Mouse (Mus musculus) cerebellum, adult 8-10 months (tissue): ENCODE measurements around the gene Dennd1c.

Experiments
- DNase-seq: peaks from one replicate; pipeline ENCODE4 v3.0.0; 2022

Dennd1c gene

GRCm38 (mm10) chr17:57078336-57078735 lies at the start of gene Dennd1c:
TSS of gene Dennd1c (minus strand) at chr17:57078514.
- no peak for DNase-seq

GRCm38 (mm10) chr17:57125853-57126622 lies 47.7 kb upstream of the Dennd1c start:
- DNase-seq, result no peak

GRCm38 (mm10) chr17:57124792-57125191 lies 46.5 kb upstream of the Dennd1c start:
- DNase-seq, result no peak

- DNase-seq, result no peak
Observed at GRCm38 (mm10) chr17:57123192-57124118, 45.1 kb upstream of the Dennd1c start.

- no peak for DNase-seq
Observed at GRCm38 (mm10) chr17:57121856-57122255, 43.5 kb upstream of the Dennd1c start.

GRCm38 (mm10) chr17:57118524-57119349 lies 40.4 kb upstream of the Dennd1c start:
- DNase-seq, result no peak

- no peak for DNase-seq
Observed at GRCm38 (mm10) chr17:57116801-57117200, 38.5 kb upstream of the Dennd1c start.

GRCm38 (mm10) chr17:57112768-57113474 lies 34.6 kb upstream of the Dennd1c start:
- no peak for DNase-seq

GRCm38 (mm10) chr17:57110005-57110404 lies 31.7 kb upstream of the Dennd1c start:
- DNase-seq, result no peak

- no peak for DNase-seq
Observed at GRCm38 (mm10) chr17:57108666-57109171, 30.4 kb upstream of the Dennd1c start.

GRCm38 (mm10) chr17:57108040-57108665 lies 29.8 kb upstream of the Dennd1c start:
- no peak for DNase-seq

GRCm38 (mm10) chr17:57107064-57107463 lies 28.8 kb upstream of the Dennd1c start:
- DNase-seq, result no peak

GRCm38 (mm10) chr17:57106035-57106368 lies 27.7 kb upstream of the Dennd1c start:
- no peak for DNase-seq

GRCm38 (mm10) chr17:57105181-57106034 lies 27.1 kb upstream of the Dennd1c start, which contains the start of gene Tnfsf9:
TSS of gene Tnfsf9 (plus strand) at chr17:57105325.
- DNase-seq, result peak; percentile 52

- DNase-seq, result no peak
Observed at GRCm38 (mm10) chr17:57104496-57104895, 26.2 kb upstream of the Dennd1c start.

GRCm38 (mm10) chr17:57102276-57102675 lies 24.0 kb upstream of the Dennd1c start:
- DNase-seq, result no peak

- DNase-seq, result no peak
Observed at GRCm38 (mm10) chr17:57099629-57100325, 21.5 kb upstream of the Dennd1c start.

- DNase-seq, result no peak
Observed at GRCm38 (mm10) chr17:57098321-57098720, 20.0 kb upstream of the Dennd1c start.

GRCm38 (mm10) chr17:57096623-57096920 lies 18.3 kb upstream of the Dennd1c start:
- peak; percentile 88 for DNase-seq
